Mouse (Mus musculus): ENCODE measurements around the gene Tspan2. TPM values are rescaled to one million over a fixed set of nuclear protein-coding genes. Genes with fewer than 3 reads are reported as not detected.

Tspan2 gene
- total and polyA plus RNA-seq, 3 experiments: 0.11 TPM; not detected in 2

DNA sequence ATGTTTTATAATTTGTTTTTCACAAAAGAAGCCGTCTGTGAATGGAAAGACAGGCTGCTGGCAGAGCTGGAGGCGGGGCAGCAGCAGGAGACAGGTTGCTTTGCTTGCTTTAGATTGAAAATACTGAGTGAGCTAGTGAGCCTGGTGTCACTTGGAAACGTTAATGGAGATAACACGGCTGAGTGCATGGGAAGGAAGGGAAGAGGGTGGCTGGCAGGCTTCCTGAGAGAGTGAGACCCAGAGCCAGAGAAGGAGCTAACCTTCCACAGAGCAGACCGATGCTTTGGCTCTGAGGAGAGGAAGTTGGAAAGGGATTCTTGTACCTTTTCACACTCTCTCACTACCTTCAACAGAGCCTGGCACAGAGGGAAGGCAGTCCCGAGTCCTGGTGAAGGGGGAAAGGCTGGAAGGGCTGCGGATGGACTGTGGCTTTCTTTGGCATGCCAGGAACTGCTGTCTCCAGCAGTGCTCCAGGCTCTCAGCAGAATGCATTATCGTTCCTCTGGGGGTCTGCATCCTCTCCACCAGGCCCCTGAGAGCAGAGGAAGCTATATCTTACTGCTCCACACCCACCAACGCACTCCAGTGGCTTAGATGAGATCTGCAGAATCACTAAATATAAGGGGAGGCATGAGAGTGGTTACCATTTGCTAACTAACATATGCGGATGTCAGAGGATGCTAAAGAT lies 29.5 kb downstream of the Tspan2 start:
- ATAC-seq (ENCODE audit: extremely low read depth, insufficient number of reproducible peaks, low FRiP score, poor library complexity, severe bottlenecking): no peak
- TF ChIP-seq TAL1 (conservative IDR thresholded peaks at IDR 0.05; ENCODE audit: low read depth, low read length) (no peak), GATA2 (IDR thresholded peaks at IDR 0.05; ENCODE audit: borderline replicate concordance, low read depth, low read length) (no peak), POLR2AphosphoS5 (IDR thresholded peaks at IDR 0.05; ENCODE audit: insufficient replicate concordance, low read depth, low read length) (no peak), CTCF (IDR thresholded peaks at IDR 0.05; ENCODE audit: low read depth, low read length) (no peak), GATA1 (IDR thresholded peaks at IDR 0.05; ENCODE audit: borderline replicate concordance, low read length) (no peak)
- no peaks in the 10 kb centered on the region for H3K9me3 ChIP-seq (replicated peaks)

GRCm38 (mm10) chr3:102764850-102765249 lies 30.5 kb downstream of the Tspan2 start:
- Histone ChIP-seq H3K9me3 (replicated peaks) (no peaks in the 10 kb centered on the region), H3K4me1 (ENCODE audit: insufficient read depth, low read depth, low read length) (no peaks in the 10 kb centered on the region), H3K36me3 (replicated peaks) (no peaks in the 10 kb centered on the region), H3K27me3 (ENCODE audit: insufficient read depth, low read length) (peaks cover 19% of the 10 kb centered on the region), H3K4me3 (ENCODE audit: low read depth, low read length) (no peak overlapping the region)
- no peak for ATAC-seq (ENCODE audit: extremely low read depth, insufficient number of reproducible peaks, low FRiP score, poor library complexity, severe bottlenecking)
- TF ChIP-seq GATA2 (IDR thresholded peaks at IDR 0.05; ENCODE audit: borderline replicate concordance, low read depth, low read length) (no peak), GATA1 (IDR thresholded peaks at IDR 0.05; ENCODE audit: borderline replicate concordance, low read length) (no peak), TAL1 (conservative IDR thresholded peaks at IDR 0.05; ENCODE audit: low read depth, low read length) (no peak), POLR2AphosphoS5 (IDR thresholded peaks at IDR 0.05; ENCODE audit: insufficient replicate concordance, low read depth, low read length) (no peak), CTCF (IDR thresholded peaks at IDR 0.05; ENCODE audit: low read depth, low read length) (no peak)
- DNase-seq (ENCODE audit: low spot score): no peak

More for the DNA sequence above, 29.5 kb downstream of the Tspan2 start:
- H3K27me3 ChIP-seq (ENCODE audit: insufficient read depth, low read length): peaks cover 19% of the 10 kb centered on the region
- no peak overlapping the region for H3K4me3 ChIP-seq (ENCODE audit: low read depth, low read length)
- H3K4me1 ChIP-seq (ENCODE audit: insufficient read depth, low read depth, low read length): no peaks in the 10 kb centered on the region
- H3K36me3 ChIP-seq (replicated peaks): no peaks in the 10 kb centered on the region
- no peak for DNase-seq (ENCODE audit: low spot score)

DNA sequence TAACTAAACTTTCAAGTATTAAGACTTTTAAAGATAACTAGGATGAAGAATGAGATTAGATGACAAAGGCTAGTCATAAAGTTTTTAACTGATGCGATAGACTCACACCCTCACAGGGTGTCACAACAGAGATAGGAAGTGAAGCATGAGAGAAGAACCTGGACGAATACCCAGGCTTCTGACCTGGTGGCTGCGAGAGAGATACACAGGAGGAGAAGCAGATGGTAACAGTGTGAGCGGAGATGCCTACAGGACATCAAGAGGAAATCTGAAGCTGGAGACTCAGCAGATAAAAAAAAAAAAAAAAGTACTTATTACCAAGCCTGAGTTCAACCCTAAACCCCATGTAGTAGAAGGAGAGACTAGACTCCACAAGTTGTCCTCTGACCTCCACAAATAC lies 38.7 kb downstream of the Tspan2 start:
- Histone ChIP-seq H3K4me1 (ENCODE audit: insufficient read depth, low read depth, low read length) (no peaks in the 10 kb centered on the region), H3K4me3 (ENCODE audit: low read depth, low read length) (no peak overlapping the region), H3K9me3 (replicated peaks) (no peaks in the 10 kb centered on the region), H3K27me3 (ENCODE audit: insufficient read depth, low read length) (peaks cover 6% of the 10 kb centered on the region), H3K36me3 (replicated peaks) (no peaks in the 10 kb centered on the region)
- DNase-seq (ENCODE audit: low spot score): no peak
- ATAC-seq (ENCODE audit: extremely low read depth, insufficient number of reproducible peaks, low FRiP score, poor library complexity, severe bottlenecking): no peak
- TF ChIP-seq POLR2AphosphoS5 (IDR thresholded peaks at IDR 0.05; ENCODE audit: insufficient replicate concordance, low read depth, low read length) (no peak), TAL1 (conservative IDR thresholded peaks at IDR 0.05; ENCODE audit: low read depth, low read length) (no peak), GATA1 (IDR thresholded peaks at IDR 0.05; ENCODE audit: borderline replicate concordance, low read length) (no peak), GATA2 (IDR thresholded peaks at IDR 0.05; ENCODE audit: borderline replicate concordance, low read depth, low read length) (no peak)

GRCm38 (mm10) chr3:102782618-102783017 lies 48.3 kb downstream of the Tspan2 start, which contains the start of gene Tshb:
TSS of gene Tshb (minus strand) at chr3:102782718.
- Histone ChIP-seq H3K36me3 (replicated peaks) (no peaks in the 10 kb centered on the region), H3K4me1 (ENCODE audit: insufficient read depth, low read depth, low read length) (no peaks in the 10 kb centered on the region), H3K27me3 (ENCODE audit: insufficient read depth, low read length) (peaks cover 4% of the 10 kb centered on the region; the same call in 1 of the 2 replicates), H3K4me3 (ENCODE audit: low read depth, low read length) (no peak within 1 kb of the TSS), H3K9me3 (replicated peaks) (no peaks in the 10 kb centered on the region)
- TF ChIP-seq GATA1 (IDR thresholded peaks at IDR 0.05; ENCODE audit: borderline replicate concordance, low read length): no peak
- TF ChIP-seq CTCF (IDR thresholded peaks at IDR 0.05; ENCODE audit: low read depth, low read length): no peak
- no peak for TF ChIP-seq POLR2AphosphoS5 (IDR thresholded peaks at IDR 0.05; ENCODE audit: insufficient replicate concordance, low read depth, low read length)
- no peak for TF ChIP-seq TAL1 (conservative IDR thresholded peaks at IDR 0.05; ENCODE audit: low read depth, low read length)
- TF ChIP-seq GATA2 (IDR thresholded peaks at IDR 0.05; ENCODE audit: borderline replicate concordance, low read depth, low read length): no peak
- no peak for ATAC-seq (ENCODE audit: extremely low read depth, insufficient number of reproducible peaks, low FRiP score, poor library complexity, severe bottlenecking)
- no peak for DNase-seq (ENCODE audit: low spot score)

DNA sequence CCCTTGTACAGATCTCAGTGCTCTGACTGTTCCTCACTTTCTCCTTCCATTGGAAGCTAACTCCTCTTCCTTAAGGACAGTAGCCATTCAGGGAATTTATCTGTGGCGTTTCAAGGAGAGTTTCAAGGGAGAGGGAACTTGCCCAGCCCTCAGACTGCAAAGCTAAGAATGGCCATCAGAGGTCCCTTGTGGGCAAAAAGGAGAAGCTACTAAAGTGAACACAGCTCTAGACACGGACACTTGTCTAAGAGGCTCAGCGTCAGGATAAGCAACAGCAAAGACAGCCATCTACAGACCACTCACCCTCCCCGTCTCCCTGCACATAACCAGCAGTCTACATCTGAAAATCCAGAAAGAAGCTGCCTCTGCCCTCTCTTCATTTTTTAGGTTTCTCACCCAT lies 53.0 kb downstream of the Tspan2 start:
- DNase-seq (ENCODE audit: low spot score) (no peak), ATAC-seq (ENCODE audit: extremely low read depth, insufficient number of reproducible peaks, low FRiP score, poor library complexity, severe bottlenecking) (no peak)
- Histone ChIP-seq H3K9me3 (replicated peaks) (no peaks in the 10 kb centered on the region), H3K27me3 (ENCODE audit: insufficient read depth, low read length) (peaks cover 2% of the 10 kb centered on the region; the same call in 1 of the 2 replicates), H3K4me3 (ENCODE audit: low read depth, low read length) (no peak overlapping the region), H3K4me1 (ENCODE audit: insufficient read depth, low read depth, low read length) (no peaks in the 10 kb centered on the region), H3K36me3 (replicated peaks) (no peaks in the 10 kb centered on the region)
- TF ChIP-seq GATA2 (IDR thresholded peaks at IDR 0.05; ENCODE audit: borderline replicate concordance, low read depth, low read length) (no peak), TAL1 (conservative IDR thresholded peaks at IDR 0.05; ENCODE audit: low read depth, low read length) (no peak), POLR2AphosphoS5 (IDR thresholded peaks at IDR 0.05; ENCODE audit: insufficient replicate concordance, low read depth, low read length) (no peak), CTCF (IDR thresholded peaks at IDR 0.05; ENCODE audit: low read depth, low read length) (no peak), GATA1 (IDR thresholded peaks at IDR 0.05; ENCODE audit: borderline replicate concordance, low read length) (no peak)

DNA sequence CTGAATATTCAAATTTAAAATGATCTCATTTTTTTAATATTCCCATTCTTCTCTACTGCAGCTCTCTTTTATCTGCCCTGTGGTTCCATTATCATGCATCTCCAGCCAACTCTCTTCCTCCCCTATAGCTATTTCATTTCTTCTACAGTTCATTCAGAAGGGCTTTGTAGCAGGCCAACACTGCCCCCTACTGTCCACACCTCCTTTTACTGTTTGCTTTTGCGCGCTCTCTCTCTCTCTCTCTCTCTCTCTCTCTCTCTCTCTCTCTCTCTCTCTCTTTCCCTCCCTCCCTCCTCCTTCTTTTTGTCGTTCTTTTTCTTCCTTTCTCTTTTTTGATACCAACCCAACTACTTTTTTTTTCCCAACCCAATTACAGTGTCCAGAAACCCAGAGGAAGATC lies 69.6 kb downstream of the Tspan2 start:
- Histone ChIP-seq H3K9me3 (replicated peaks) (no peaks in the 10 kb centered on the region), H3K4me3 (ENCODE audit: low read depth, low read length) (no peak overlapping the region), H3K4me1 (ENCODE audit: insufficient read depth, low read depth, low read length) (no peaks in the 10 kb centered on the region), H3K27me3 (ENCODE audit: insufficient read depth, low read length) (0 out of 2 replicates have a peak, but pooled peaks cover 5% of the 10 kb centered on the region), H3K36me3 (replicated peaks) (no peaks in the 10 kb centered on the region)
- ATAC-seq (ENCODE audit: extremely low read depth, insufficient number of reproducible peaks, low FRiP score, poor library complexity, severe bottlenecking): no peak
- peak; percentile 3 for DNase-seq (ENCODE audit: low spot score)
- TF ChIP-seq TAL1 (conservative IDR thresholded peaks at IDR 0.05; ENCODE audit: low read depth, low read length) (no peak), CTCF (IDR thresholded peaks at IDR 0.05; ENCODE audit: low read depth, low read length) (no peak), POLR2AphosphoS5 (IDR thresholded peaks at IDR 0.05; ENCODE audit: insufficient replicate concordance, low read depth, low read length) (no peak), GATA2 (IDR thresholded peaks at IDR 0.05; ENCODE audit: borderline replicate concordance, low read depth, low read length) (no peak), GATA1 (IDR thresholded peaks at IDR 0.05; ENCODE audit: borderline replicate concordance, low read length) (no peak)
